Mouse (Mus musculus): ENCODE measurements around the gene Olfr52.
"Not testable (repeated sequence)": the region's sequence is repeated elsewhere in the genome, so short reads cannot be mapped to it uniquely, and the experiment has no call there.

The Olfr52 gene

DNA sequence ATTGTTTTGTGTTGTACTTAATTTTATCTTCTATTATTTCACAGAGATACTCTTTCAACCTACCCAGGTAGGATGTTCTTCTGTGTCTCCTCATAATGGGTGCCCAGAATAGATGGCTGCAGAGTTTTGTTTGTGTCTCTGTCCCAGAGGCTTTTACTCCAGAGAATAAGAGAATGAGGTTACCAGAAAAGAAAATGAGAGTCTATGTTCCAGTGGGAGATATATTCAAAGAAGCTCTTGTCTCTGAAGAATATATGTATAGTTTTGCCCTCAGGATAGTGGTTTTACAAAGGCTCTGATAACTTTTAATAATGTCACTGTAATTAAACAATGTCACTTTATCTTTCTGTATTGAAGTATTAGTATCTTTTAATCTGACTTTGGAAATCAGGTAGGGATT, at the start of gene Olfr52:
Gene Olfr52 (minus strand): TSS at position 101 of the 400 bp plus-strand sequence.
- no peak for DNase-seq

DNA sequence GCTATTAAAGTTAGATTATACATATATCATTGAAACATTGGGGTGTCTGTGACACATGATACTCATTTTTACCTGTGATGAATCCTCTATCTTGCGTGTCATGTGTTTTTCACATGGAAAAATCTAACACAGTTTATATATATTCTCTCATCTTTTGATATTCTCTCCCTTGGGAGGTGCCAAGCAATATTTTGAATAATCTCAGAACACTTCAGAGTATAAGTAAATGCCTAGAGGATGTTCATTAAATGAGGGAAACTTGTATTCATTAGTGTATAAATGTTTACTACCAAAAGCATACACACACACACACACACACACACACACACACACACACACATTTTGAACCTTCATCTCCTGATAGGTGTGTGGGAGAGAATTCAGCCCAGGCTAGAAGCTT, 45.8 kb upstream of the Olfr52 start, which contains the start of gene Olfr1047:
Gene Olfr1047 (minus strand): TSS at position 101 of the 400 bp plus-strand sequence.
- DNase-seq = no peak

DNA sequence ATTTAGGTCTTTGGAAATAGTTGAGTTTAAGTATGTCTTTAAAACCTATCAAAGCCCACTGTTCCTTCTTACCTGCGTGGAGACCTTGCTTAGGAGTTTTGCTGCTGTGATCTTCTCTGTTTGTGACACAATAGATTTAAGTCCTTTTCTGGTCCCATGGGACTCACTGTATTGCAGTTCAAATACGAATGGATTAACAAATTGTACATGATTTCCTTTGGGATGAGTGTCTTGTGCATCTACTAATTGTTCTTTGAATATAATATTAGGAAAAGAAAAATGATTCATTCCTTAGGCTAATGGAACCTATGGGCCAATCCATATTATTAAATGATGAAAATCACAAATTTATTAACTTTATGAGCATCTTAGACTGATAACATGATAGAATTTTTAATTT, 33.7 kb upstream of the Olfr52 start, which contains the start of gene Olfr1046:
Gene Olfr1046 (minus strand): TSS at position 101 of the 400 bp plus-strand sequence.
- DNase-seq = no peak

DNA sequence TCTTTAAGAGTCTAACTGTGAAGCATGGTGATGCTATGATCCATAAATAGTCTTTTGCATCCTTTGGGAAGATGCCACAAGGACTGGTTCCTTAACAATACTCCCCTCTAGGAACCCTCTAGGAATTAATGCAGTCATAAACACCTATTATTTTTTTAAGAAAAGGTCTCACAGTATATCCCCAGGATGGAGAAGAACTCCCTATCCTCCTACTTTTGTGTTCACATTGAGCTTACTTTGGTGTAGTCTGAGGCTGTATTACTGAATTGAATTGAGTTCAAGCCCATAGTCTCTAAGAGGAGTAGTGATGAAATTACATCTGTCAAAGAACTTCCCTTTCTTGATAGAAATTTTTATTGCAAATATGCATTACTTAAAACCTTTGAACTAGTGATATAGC, 17.4 kb upstream of the Olfr52 start, which contains the start of gene Olfr1045:
Gene Olfr1045 (minus strand): TSS at position 101 of the 400 bp plus-strand sequence.
- no peak for DNase-seq

DNA sequence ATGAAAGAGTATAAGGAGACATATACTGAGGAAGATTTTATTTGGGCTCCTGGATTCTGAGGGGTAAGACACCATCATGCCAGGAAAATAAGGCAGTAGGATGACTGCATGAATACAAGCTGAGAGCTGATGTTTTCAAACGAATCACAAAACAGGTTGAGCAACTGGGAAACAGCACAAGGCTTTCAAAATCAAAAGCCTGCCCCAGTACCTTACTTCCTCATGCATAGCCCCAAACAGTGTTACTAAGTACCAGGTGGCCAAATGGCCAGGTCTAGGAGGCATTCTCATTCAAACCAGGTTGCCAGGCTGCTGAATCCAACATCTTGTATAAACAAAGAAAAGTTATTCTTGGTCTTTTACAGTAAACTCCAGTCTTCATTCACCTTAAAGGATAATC, 10.4 kb upstream of the Olfr52 start:
- no peak for DNase-seq

DNA sequence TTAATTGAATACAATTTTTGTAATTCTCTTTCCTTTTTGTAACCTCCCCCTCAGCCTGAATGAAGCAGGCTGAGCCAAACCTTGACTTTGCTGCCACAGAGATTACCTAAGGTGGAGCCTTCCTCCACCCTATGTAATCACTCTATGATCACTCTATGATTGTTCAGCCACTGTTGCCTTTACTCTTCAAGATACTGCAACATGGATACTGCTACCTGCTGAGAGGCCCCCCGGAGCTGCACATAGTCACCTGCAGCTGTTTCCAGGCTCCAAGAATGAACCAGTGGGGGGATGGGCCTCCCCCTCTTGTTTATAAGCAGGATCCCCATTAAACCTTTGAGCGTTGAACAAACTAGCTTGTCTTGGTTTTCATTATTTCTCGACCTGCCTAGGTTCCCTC, 5.5 kb downstream of the Olfr52 start:
- no peak for DNase-seq

DNA sequence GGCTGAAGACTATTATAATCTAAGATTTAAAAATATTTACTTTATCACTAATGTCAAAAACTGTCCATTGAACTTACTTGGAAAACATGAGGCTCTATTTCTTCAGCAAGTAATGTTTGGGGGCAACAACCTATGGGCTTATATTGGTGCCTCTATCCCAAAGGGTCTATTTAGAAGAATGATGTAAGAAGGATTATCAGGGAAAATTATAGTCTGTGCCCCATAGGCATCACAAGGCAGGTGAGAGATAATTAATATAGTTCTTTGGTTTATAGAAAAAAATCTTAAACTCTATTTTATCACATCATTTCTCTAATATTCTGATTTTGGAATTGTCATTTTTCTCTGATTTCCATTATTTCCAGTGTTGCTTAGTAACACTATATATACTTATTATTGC, 7.8 kb downstream of the Olfr52 start, which contains the start of gene Olfr1044:
Gene Olfr1044 (minus strand): TSS at position 101 of the 400 bp plus-strand sequence.
- no peak for DNase-seq

DNA sequence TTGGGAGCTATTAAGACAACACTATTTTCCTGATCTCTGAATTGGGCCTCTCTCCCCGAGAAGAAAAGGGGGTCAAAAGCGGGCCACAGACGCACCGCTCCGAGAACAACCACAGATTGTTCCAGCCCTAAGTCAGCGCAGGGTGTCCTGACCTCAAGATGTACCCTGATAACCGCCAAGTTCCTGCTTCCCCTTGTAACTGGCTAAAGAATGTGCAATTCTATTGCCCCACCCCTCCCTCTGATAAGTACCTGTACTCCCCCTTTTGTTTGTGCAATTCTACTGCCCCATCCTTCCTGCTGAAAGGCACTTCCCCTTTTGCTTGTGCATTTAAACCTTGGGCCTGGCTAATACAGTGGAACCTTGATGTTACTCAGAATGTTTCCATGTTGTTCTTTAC, 10.1 kb downstream of the Olfr52 start:
- DNase-seq = not testable (repeated sequence)

DNA sequence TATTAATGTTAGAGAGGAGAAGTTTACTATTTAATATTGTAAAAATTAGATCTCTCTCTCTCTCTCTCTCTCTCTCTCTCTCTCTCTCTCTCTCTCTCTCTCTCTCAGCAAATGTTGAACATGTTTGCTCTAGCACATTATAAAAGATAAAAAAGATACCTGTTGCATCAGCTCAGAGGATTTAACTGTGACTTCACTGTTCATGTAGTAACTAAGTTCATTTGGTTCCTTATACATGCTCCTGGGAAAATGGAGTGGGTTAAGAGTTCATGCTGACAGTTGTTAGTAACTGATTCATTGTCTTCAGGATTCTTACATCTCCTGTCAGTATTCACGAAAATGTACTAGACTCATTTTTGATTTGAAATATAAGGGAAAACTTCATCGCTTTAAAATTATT, 18.1 kb downstream of the Olfr52 start, which contains the start of gene Olfr1043:
Gene Olfr1043 (minus strand): TSS at position 101 of the 400 bp plus-strand sequence.
- DNase-seq = no peak

DNA sequence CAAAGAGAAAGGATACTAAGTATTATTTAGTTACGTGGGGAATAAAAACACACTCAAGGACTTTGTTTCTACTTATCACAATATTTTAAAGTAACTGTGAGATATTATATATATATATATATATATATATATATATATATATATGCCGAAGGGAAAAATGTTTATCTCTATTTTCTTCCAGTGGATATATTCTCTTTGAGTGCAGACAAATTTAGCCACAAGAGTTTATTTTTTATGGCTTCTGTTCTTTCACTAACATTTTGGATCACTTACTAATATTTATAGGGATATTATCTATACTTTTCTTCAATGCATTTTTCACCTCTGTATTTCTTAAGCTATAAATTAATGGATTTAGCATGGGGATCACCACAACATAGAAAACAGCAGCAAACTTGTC, 23.7 kb downstream of the Olfr52 start, which contains the start of gene Olfr1042:
Gene Olfr1042 (minus strand): TSS at position 101 of the 400 bp plus-strand sequence.
- DNase-seq = no peak

DNA sequence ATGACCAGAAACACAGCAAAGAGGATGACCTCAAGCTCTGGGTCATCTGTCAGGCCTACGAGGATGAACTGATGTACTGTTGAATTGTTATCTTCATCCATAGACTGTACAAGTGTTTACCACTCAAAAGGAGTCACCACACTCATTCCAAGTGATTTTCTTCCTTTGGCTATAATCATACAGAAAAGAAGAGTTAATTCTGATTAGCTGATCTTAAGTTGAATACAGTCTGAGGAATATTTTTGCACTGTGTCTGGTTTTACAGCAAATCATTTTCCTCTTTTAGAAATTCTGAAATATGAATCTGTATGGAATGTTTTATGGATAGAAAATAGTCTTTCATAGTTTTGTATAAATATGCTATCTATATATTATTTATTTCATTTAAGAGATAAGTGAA, 38.9 kb downstream of the Olfr52 start, which contains the start of gene Olfr1040:
Gene Olfr1040 (minus strand): TSS at position 101 of the 400 bp plus-strand sequence.
- no peak for DNase-seq

DNA sequence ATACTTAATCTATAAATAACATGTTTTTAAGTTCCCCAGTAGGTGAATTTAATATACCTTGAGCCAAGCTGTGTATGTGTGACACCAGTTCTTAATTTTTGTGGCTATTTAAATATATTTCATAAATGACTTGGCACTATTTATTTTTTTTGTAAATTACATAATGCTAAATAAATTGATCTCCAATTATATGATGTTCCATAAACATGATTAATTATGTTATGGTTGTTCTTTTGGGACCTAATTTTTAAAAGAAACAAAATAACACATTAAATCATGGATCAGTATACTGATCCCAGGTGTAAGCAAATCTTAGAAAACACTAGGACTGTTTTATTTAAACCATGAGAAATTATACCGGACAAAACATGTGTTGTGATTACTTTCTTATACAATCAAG, 49.7 kb downstream of the Olfr52 start, which contains the start of gene Olfr1039:
Gene Olfr1039 (minus strand): TSS at position 101 of the 400 bp plus-strand sequence.
- no peak for DNase-seq

Data from cerebellum, adult 11-12 months (tissue).